Mouse (Mus musculus) liver, embryonic 16.5 days (tissue): ENCODE measurements around the gene Mynn. TPM values are rescaled to one million over a fixed set of nuclear protein-coding genes. Genes with fewer than 3 reads are reported as not detected.
"Not testable (repeated sequence)": the region's sequence is repeated elsewhere in the genome, so short reads cannot be mapped to it uniquely, and the experiment has no call there.

ENCODE experiments used
- ATAC-seq: fragments of 200-750 bp; cut with Nextera tagmentation; 2 replicates; pipeline ENCODE4 v1.8.0; 2017; ENCODE audit warnings: low read depth, mild to moderate bottlenecking, moderate number of reproducible peaks, moderate library complexity
- H3K27ac ChIP-seq: fragments of 300-500 bp; sonication (generic); 2 replicates; pipeline ENCODE4 v1.5.1; 2014; ENCODE audit warnings: mild to moderate bottlenecking, low read length
- H3K27me3 ChIP-seq: fragments of 300-500 bp; sonication (generic); 2 replicates; pipeline ENCODE4 v1.6.1; 2014; ENCODE audit warnings: low read depth, low read length, mixed read lengths; ENCODE audit not compliant: control insufficient read depth, insufficient read depth
- H3K36me3 ChIP-seq: fragments of 300-500 bp; sonication (generic); 2 replicates; pipeline ENCODE4 v1.6.1; 2014; ENCODE audit warnings: mild to moderate bottlenecking; ENCODE audit not compliant: control insufficient read depth, insufficient read depth
- H3K4me1 ChIP-seq: fragments of 300-500 bp; sonication (generic); 2 replicates; pipeline ENCODE4 v1.6.1; 2014; ENCODE audit warnings: low read depth, low read length, mixed read lengths; ENCODE audit not compliant: control insufficient read depth
- H3K4me2 ChIP-seq: fragments of 300-500 bp; sonication (generic); 2 replicates; pipeline ENCODE4 v1.6.1; 2014; ENCODE audit warnings: low read depth, low read length, mixed read lengths
- H3K4me3 ChIP-seq: fragments of 300-500 bp; sonication (generic); 2 replicates; pipeline ENCODE4 v1.5.1; 2014; ENCODE audit warnings: low read depth, mild to moderate bottlenecking, low read length
- H3K9ac ChIP-seq: fragments of 300-500 bp; sonication (generic); 2 replicates; pipeline ENCODE4 v1.6.1; 2014; ENCODE audit warnings: low read depth, low read length
- H3K9me3 ChIP-seq: fragments of 300-500 bp; sonication (generic); replicated peaks from 2 replicates; pipeline ENCODE4 v1.6.1; 2016; ENCODE audit warnings: low read length; ENCODE audit not compliant: control insufficient read depth
- WGBS: fragments of 180-500 bp; shearing (Covaris S2); extraction: QIAGEN DNeasy Blood & Tissue Kit; methylation state at CpG from one replicate; pipeline ENCODE4 v1.1.7; 2014; ENCODE audit not compliant: insufficient replicate concordance; 5-methylcytosine and 5-hydroxymethylcytosine counted together
- polyA plus RNA-seq: library from polyadenylated mRNA; unstranded; fragments of >200 nt; fragmentation: Nextera tagmentation; extraction: Ambion mirVana; gene quantifications from 2 replicates; pipeline ENCODE4 v1.2.1, GENCODE M21; 2015

Gene Mynn
- polyA plus RNA-seq: 13.4 and 14.2 TPM in 2 replicates

DNA sequence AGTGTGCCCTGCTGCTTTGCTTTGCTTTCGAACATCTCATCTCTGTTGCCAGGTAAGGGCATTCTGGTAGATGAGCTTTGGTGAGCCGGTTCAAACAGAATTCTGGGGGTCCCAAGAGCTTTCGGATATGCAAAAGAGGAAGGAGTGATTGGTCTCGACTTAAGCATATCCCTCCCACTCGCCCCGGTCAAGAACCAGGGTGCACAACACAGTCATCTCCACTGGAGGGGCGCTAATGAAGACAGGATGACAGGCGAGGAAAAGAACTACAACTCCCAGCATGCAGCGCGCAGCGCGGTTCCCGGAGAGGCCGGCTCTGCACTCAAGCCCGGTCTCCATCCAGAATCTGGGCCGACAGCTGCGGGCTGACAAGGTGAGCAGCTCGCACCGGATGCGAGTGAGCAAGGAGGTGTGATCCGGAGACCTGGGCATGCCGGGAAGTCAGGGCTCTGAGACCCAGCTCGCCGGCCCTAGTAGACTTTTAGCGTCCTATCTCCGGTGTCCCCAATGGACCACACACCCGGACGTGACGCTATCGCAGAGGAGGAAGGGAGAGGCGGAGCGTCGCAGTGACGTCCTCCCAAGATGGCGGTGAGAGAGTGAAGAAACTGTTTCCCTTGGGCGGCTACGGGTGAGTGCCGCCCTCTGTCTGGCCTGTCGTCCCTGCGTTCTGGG, at the start of gene Mynn:
Mynn (plus strand) TSS at position 1 of the 675 bp plus-strand sequence.
- Histone ChIP-seq H3K4me2 (peak within 1 kb of the TSS; percentile 96), H3K4me1 (peaks cover 19% of the 10 kb centered on the region), H3K27me3 (peaks cover 18% of the 10 kb centered on the region), H3K27ac (peak within 1 kb of the TSS; percentile 98), H3K9ac (peak within 1 kb of the TSS; percentile 90), H3K36me3 (peaks cover 8% of the 10 kb centered on the region), H3K9me3 (no peaks in the 10 kb centered on the region), H3K4me3 (peak within 1 kb of the TSS; percentile 83)
- peak; percentile 90 for ATAC-seq
- under 1% methylated on average over 40 of the region's 40 CpGs for WGBS

DNA sequence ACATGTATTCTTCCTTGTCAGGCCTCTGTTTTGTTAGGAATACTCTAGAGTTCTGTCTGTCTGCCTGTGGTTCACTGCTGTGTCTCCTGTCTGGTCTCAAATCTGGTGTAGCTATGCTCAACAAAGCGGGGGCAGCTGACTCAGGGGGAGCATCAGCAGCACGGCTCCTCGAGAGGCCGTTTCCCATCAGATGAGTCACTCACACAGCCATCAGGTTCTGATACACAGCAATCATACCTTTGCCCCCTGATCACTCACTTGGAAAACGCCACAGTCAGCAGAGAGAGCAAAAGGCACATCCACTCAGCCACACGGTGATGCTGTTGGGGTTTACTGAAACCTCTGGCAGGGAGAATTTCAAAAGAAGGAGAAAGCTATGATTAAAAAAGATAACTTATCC, 48.1 kb upstream of the Mynn start:
- Histone ChIP-seq H3K9ac (no peak overlapping the region), H3K27me3 (no peaks in the 10 kb centered on the region), H3K9me3 (no peaks in the 10 kb centered on the region), H3K4me1 (no peaks in the 10 kb centered on the region), H3K36me3 (no peaks in the 10 kb centered on the region), H3K4me3 (no peak overlapping the region), H3K4me2 (no peak overlapping the region), H3K27ac (no peak overlapping the region)
- 51% methylated on average over 6 of the region's 6 CpGs for WGBS
- ATAC-seq: no peak

DNA sequence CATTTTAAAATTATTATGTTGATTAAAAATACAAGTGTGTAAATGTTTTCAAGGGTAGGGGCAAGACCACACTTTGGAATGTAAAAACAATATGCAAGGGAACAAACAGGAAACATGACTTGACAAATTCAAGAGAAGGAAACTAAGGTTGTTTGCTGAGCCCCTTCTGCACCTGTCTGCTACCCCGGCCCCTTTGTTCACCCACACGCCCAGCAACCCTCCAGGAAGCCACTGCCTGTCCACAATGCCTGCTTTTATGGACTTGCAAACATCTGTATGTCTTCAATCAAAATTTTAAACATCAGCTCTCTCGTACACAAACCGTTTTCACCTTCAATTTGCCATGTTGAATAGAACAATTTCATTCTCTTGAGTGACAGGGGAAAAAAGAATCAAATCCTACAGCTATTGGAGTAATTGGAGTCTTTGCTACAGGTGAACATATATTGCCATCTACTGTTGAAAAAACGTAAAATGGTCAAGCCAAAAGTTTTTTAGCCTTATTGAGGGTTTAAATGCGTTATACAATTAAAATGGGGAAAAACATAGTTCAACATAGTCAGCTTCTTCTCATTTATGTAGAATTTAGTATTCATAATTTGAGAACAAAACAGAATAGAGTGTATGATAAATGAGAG, 41.1 kb upstream of the Mynn start:
- H3K4me1 ChIP-seq: no peaks in the 10 kb centered on the region
- no peaks in the 10 kb centered on the region for H3K27me3 ChIP-seq
- WGBS: 29% methylated on average over 6 of the region's 6 CpGs
- H3K4me2 ChIP-seq: no peak overlapping the region
- ATAC-seq: no peak
- no peak overlapping the region for H3K9ac ChIP-seq
- H3K36me3 ChIP-seq: no peaks in the 10 kb centered on the region
- H3K27ac ChIP-seq: no peak overlapping the region
- no peak overlapping the region for H3K4me3 ChIP-seq
- H3K9me3 ChIP-seq: no peaks in the 10 kb centered on the region

- not testable (repeated sequence) for ATAC-seq, H3K27ac ChIP-seq, H3K9ac ChIP-seq, H3K4me1 ChIP-seq, H3K36me3 ChIP-seq, H3K4me2 ChIP-seq, H3K27me3 ChIP-seq, H3K9me3 ChIP-seq, H3K4me3 ChIP-seq
- 50% methylated on average over 1 of the region's 2 CpGs for WGBS
Measured at GRCm38 (mm10) chr3:30566333-30566732, 35.5 kb upstream of the Mynn start.

DNA sequence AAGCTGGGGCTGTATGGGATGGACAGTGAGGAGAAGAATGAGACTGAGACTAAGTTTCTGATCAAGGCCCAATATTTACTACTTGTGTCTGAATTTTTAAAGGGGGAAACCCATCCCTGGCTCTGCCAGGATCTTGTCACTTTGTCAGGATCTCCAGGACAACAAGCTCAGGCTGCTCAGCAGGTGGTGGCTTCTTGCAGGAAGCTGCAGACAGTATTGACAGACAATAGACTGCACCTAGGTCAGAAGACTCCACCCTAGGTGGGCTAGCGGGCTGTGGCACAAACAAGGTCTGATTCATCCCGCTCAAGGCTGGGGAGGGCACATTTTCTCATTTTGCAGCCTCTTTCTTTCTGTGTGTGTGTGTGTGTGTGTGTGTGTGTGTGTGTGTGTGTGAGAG, 28.3 kb upstream of the Mynn start:
- 17% methylated on average over 2 of the region's 2 CpGs for WGBS
- Histone ChIP-seq H3K9ac (no peak overlapping the region), H3K9me3 (no peaks in the 10 kb centered on the region), H3K27ac (no peak overlapping the region), H3K36me3 (no peaks in the 10 kb centered on the region), H3K27me3 (no peaks in the 10 kb centered on the region), H3K4me2 (no peak overlapping the region), H3K4me1 (no peaks in the 10 kb centered on the region), H3K4me3 (no peak overlapping the region)
- no peak for ATAC-seq

- Histone ChIP-seq H3K4me1 (no peaks in the 10 kb centered on the region; the same call in 1 of the 2 replicates), H3K27me3 (no peaks in the 10 kb centered on the region), H3K9me3 (no peaks in the 10 kb centered on the region), H3K36me3 (no peaks in the 10 kb centered on the region), H3K4me3 (no peak overlapping the region), H3K9ac (no peak overlapping the region), H3K4me2 (no peak overlapping the region), H3K27ac (no peak overlapping the region)
- no peak for ATAC-seq
- 66% methylated on average over 6 of the region's 6 CpGs for WGBS
Measured at GRCm38 (mm10) chr3:30588865-30589264, 13.0 kb upstream of the Mynn start.

GRCm38 (mm10) chr3:30592418-30592853, 9.4 kb upstream of the Mynn start:
- Histone ChIP-seq H3K36me3 (no peaks in the 10 kb centered on the region), H3K4me3 (no peak overlapping the region), H3K9me3 (no peaks in the 10 kb centered on the region), H3K27ac (no peak overlapping the region), H3K27me3 (peaks cover 13% of the 10 kb centered on the region), H3K4me2 (no peak overlapping the region), H3K9ac (no peak overlapping the region), H3K4me1 (peaks cover 5% of the 10 kb centered on the region; the same call in 1 of the 2 replicates)
- no peak; the same call in 1 of the 2 replicates for ATAC-seq
- 0% methylated on average over 2 of the region's 2 CpGs for WGBS

DNA sequence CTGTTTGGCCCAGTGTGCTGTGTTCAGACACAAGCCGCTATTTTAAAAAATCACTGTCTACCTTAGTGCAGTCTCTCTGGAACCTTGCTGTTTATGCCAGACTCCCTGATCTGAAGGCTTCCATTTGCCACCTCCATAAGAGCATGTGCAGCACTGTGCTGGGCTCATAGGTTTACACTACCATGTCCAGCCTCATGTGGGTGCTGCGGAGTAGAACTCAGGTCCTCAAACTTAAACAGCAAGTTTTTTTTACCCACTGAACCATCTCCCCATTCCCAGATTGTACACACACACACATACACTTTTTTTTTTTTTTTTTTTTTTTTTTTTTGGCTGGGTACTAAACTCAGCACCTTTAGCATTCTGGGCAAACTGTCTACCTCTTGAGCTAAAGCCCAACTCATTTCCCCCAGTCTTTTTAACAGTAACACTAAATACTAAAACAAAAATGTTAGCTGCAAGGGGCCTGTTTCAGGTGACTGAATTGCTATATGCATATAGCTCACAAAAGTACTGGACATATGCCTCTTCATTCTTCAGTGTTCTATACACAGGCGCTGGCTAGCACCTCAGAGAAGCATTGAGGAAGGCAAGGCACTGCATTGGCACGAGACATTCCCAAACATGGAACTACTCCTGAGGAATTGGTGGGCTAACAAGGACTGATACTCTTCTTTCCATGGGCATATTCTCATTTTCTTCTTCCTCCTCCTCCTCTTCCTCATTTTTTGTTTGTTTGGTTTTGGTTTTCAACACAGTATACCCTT, 8.0 kb upstream of the Mynn start:
- no peak overlapping the region for H3K27ac ChIP-seq
- WGBS: 59% methylated on average over 4 of the region's 4 CpGs
- H3K27me3 ChIP-seq: peaks cover 23% of the 10 kb centered on the region
- no peaks in the 10 kb centered on the region for H3K36me3 ChIP-seq
- no peak overlapping the region for H3K4me2 ChIP-seq
- H3K9me3 ChIP-seq: no peaks in the 10 kb centered on the region
- no peak overlapping the region for H3K4me3 ChIP-seq
- ATAC-seq: no peak
- peaks cover 5% of the 10 kb centered on the region; the same call in 1 of the 2 replicates for H3K4me1 ChIP-seq
- no peak overlapping the region for H3K9ac ChIP-seq
